Mouse (Mus musculus): ENCODE results near the gene Atp10a. TPM values are rescaled to one million over a fixed set of nuclear protein-coding genes. Genes with fewer than 3 reads are reported as not detected.

Atp10a gene
- 10 to 100 TPM; 27.4 to 30.2 TPM for total RNA-seq (2023)

DNA sequence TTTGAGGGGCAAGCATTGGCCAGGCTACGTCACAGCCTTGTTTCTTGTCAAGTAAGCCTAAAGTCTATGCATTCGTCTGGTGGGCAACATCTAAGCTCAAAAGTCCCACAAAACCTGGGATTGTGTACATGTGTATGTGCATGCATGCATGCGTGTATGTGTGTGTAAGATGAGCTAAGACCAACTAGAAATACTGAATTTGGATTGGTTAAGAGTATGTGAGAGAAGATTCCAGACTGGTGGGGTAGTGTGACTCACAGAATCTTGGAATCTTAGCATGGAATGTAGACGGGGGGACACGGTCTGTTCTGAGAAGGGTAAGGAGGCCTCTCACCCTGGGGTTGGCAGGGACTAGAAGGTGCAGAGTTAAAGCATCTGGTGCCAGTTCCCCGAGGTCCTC is at the start of gene Atp10a:
Gene Atp10a (plus strand): TSS at position 301 of the 400 bp plus-strand sequence.

All from T-cell, adult 66 days (primary cell).